Mouse (Mus musculus): ENCODE data around the gene Gkap1. TPM values are rescaled to one million over a fixed set of nuclear protein-coding genes. Genes with fewer than 3 reads are reported as not detected.

Gene Gkap1
- polyA plus RNA-seq, 1 experiment from 2014 or later, result 19.2 TPM

DNA sequence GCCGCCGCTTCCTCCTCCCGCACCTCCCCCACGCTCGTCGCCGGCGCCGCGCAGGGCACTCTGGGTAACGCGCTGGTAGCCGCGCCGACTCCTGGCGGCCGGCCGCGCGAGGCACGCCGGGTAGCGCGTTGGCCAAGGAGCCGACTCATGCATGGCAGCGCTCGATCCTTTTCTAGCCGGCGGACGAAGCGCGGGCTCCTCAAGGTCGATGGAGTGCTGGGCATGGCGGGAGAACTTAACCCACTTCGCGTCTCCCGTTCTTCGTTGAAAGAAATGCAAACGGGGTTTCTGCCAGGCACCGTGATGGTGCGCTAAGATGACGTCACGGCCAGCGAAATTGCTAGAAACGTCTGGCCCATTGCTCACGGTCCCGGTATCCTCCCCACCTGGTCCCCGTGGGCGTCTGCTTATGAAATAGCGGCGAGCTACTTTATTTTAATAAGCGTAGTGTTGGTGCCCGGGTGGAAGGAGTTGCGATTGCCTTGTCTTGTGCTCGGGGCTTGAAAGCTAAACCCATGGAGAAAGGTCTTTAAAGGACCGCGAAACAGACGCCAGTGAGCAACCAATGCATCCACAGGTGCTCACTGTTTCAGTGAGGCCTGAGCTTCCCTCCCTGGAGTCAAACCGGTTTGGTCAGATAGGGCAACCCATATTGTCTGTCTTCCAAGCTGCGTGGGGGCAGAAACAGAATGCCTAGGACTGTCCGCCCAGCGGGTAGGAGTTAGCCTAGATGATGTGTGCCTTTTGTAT, 59.7 kb downstream of the Gkap1 start, which contains the start of gene Ubqln1:
Gene Ubqln1, minus strand, starts transcription at position 62 of the 750 bp plus-strand sequence.
- H3K4me2 ChIP-seq, result peak within 1 kb of the TSS; percentile 93
- DNase-seq, result peak; percentile 93
- H3K27me3 ChIP-seq (ENCODE audit: insufficient read depth, low read length), result no peaks in the 10 kb centered on the region
- peak within 1 kb of the TSS; percentile 88 for H3K27ac ChIP-seq (ENCODE audit: low read depth)
- H3K9me3 ChIP-seq (ENCODE audit: low read depth, low read length), result no peaks in the 10 kb centered on the region
- ATAC-seq (ENCODE audit: insufficient read depth), result peak; percentile 94
- TF ChIP-seq CTCF (IDR thresholded peaks at IDR 0.05; ENCODE audit: low read depth), result peak; percentile 31; the same call in 1 of the 2 replicates
- peaks cover 9% of the 10 kb centered on the region for H3K4me1 ChIP-seq (ENCODE audit: insufficient read depth)
- H3K9ac ChIP-seq, result peak within 1 kb of the TSS; percentile 96
- peak within 1 kb of the TSS; percentile 99 for H3K4me3 ChIP-seq (ENCODE audit: low read depth, low read length)
- WGBS, result 2% methylated on average over 60 of the region's 62 CpGs
- H3K36me3 ChIP-seq (ENCODE audit: insufficient read depth), result 0 out of 2 replicates have a peak, but pooled peaks cover 4% of the 10 kb centered on the region

DNA sequence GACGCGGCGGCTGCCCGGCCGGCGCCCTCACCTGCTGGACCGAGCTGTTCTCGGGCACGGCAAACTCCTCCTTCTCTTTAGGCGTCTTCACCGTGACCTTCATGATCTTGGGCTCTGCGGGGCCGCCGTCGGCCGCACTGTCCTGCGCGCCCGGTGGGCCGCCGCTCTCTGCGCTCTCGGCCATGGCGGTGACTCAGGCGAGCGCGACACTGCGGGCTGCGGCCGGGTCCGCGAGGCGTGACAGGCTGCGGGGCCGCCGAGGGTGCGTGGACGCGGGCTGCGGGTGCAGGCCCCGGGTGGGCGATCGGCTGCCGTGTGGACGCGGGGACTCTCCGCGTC, 60.3 kb downstream of the Gkap1 start:
- peak overlapping the region; percentile 93 for H3K4me2 ChIP-seq
- H3K4me1 ChIP-seq (ENCODE audit: insufficient read depth), result peaks cover 9% of the 10 kb centered on the region
- under 1% methylated on average over 48 of the region's 48 CpGs for WGBS
- no peaks in the 10 kb centered on the region for H3K9me3 ChIP-seq (ENCODE audit: low read depth, low read length)
- ATAC-seq (ENCODE audit: insufficient read depth) (peak; percentile 78; the same call in 1 of the 2 replicates), DNase-seq (no peak)
- peak overlapping the region; percentile 88 for H3K27ac ChIP-seq (ENCODE audit: low read depth)
- H3K27me3 ChIP-seq (ENCODE audit: insufficient read depth, low read length), result no peaks in the 10 kb centered on the region
- TF ChIP-seq CTCF (IDR thresholded peaks at IDR 0.05; ENCODE audit: low read depth), result no peak
- H3K36me3 ChIP-seq (ENCODE audit: insufficient read depth), result 0 out of 2 replicates have a peak, but pooled peaks cover 4% of the 10 kb centered on the region
- peak overlapping the region; percentile 99 for H3K4me3 ChIP-seq (ENCODE audit: low read depth, low read length)
- H3K9ac ChIP-seq, result peak overlapping the region; percentile 96

DNA sequence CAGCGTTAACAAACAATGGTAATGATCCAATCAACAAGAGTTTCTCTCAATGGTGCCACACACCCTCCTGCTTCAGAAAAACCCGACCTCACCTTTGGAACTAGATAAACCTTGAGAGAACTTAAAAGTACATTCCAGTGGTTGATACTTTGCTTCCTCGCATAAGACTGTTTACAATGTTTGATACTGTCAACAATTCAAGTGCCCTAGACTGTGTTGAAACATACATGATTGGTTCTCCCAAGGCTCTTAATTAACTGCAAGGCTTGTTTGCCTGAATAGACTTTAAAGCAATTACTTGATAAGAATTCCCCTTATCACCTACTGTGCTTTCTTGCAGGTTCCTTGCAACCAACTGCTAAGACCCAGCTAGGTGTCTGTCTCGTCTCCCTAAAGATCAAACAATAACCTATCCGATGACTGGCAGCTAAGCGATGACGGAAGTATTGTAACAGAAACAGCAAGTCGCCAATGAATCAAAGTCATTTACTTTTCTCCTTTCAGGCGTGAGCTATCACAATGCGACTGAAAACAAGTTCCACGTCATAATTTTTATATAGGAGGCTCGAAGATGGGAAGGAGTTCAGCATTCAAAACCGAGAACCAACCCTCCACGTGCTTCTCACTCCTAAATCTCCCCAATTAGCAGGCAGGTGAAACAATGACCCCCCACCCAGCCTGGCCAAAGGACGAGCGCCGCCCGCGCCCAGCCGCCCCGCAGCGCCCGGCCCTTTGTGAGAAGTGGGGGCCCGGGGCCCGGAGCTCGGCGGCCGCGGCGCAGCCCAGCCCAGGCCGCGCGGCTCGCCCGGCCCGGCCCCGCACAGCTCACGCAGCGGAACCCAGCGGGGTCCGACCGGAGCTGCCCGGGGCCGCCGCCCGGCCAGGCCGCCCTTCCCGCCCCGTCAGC, 60.9 kb downstream of the Gkap1 start:
- Histone ChIP-seq H3K27ac (ENCODE audit: low read depth) (peak overlapping the region; percentile 88), H3K4me3 (ENCODE audit: low read depth, low read length) (peak overlapping the region; percentile 99), H3K9ac (peak overlapping the region; percentile 96)

DNA sequence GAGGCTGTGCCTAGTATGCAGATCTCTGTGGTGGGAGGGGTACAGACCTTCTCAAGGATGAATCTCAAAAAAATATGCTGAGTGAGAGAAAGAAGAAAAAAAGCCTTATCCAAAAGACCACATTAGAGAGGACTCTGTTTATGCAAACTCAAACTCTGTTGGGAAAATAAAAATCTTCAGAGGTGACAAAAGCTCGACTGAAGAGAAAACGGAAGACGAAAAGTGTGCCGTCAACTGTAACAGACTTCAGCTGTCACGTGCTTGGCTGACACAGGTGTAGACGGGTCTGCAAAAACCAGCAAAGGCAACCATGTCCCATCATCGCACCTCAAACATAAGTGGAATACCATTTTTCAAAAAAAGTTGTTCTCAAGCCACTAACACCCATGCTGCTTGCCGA, 61.7 kb downstream of the Gkap1 start:
- Histone ChIP-seq H3K4me1 (ENCODE audit: insufficient read depth) (peaks cover 9% of the 10 kb centered on the region), H3K9ac (peak overlapping the region; percentile 96; the same call in 1 of the 2 replicates), H3K27ac (ENCODE audit: low read depth) (no peak overlapping the region), H3K27me3 (ENCODE audit: insufficient read depth, low read length) (no peaks in the 10 kb centered on the region), H3K9me3 (ENCODE audit: low read depth, low read length) (no peaks in the 10 kb centered on the region), H3K4me2 (peak overlapping the region; percentile 93), H3K36me3 (ENCODE audit: insufficient read depth) (0 out of 2 replicates have a peak, but pooled peaks cover 4% of the 10 kb centered on the region), H3K4me3 (ENCODE audit: low read depth, low read length) (peak overlapping the region; percentile 99)
- TF ChIP-seq CTCF (IDR thresholded peaks at IDR 0.05; ENCODE audit: low read depth), result no peak
- DNase-seq, result no peak
- no peak for ATAC-seq (ENCODE audit: insufficient read depth)
- WGBS, result 22% methylated on average over 8 of the region's 8 CpGs

More for the DNA sequence above, 60.9 kb downstream of the Gkap1 start:
- peak; percentile 37 for DNase-seq
- peak; percentile 70 for ATAC-seq (ENCODE audit: insufficient read depth)
- Histone ChIP-seq H3K36me3 (ENCODE audit: insufficient read depth) (0 out of 2 replicates have a peak, but pooled peaks cover 4% of the 10 kb centered on the region), H3K4me1 (ENCODE audit: insufficient read depth) (peaks cover 9% of the 10 kb centered on the region), H3K4me2 (peak overlapping the region; percentile 93), H3K27me3 (ENCODE audit: insufficient read depth, low read length) (no peaks in the 10 kb centered on the region), H3K9me3 (ENCODE audit: low read depth, low read length) (no peaks in the 10 kb centered on the region)
- WGBS, result under 1% methylated on average over 49 of the region's 49 CpGs
- TF ChIP-seq CTCF (IDR thresholded peaks at IDR 0.05; ENCODE audit: low read depth), result no peak

DNA sequence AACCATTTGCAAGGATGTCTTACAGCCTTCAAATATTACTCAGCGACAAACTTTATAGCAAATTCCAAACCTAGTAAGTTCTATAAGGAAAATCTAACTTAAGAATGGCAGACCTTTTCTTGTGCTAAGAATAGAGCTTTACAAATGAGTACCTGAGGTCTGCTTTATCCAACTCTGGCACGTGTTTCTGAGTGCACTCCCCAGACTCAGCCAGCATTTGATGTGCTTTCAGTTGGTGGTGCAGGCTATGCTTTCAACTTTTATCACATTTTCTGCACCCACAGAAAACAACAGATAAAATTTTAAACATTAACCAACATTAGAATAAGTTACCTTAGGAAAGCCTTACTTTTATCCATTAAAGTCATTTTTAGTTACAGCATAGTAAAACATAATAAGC, 63.0 kb downstream of the Gkap1 start:
- Histone ChIP-seq H3K4me2 (no peak overlapping the region), H3K4me1 (ENCODE audit: insufficient read depth) (peaks cover 9% of the 10 kb centered on the region), H3K36me3 (ENCODE audit: insufficient read depth) (0 out of 2 replicates have a peak, but pooled peaks cover 4% of the 10 kb centered on the region), H3K27me3 (ENCODE audit: insufficient read depth, low read length) (no peaks in the 10 kb centered on the region), H3K9ac (no peak overlapping the region), H3K4me3 (ENCODE audit: low read depth, low read length) (no peak overlapping the region), H3K9me3 (ENCODE audit: low read depth, low read length) (no peaks in the 10 kb centered on the region), H3K27ac (ENCODE audit: low read depth) (no peak overlapping the region)
- DNase-seq (no peak), ATAC-seq (ENCODE audit: insufficient read depth) (no peak)
- no peak for TF ChIP-seq CTCF (IDR thresholded peaks at IDR 0.05; ENCODE audit: low read depth)
- 69% methylated on average over 2 of the region's 2 CpGs for WGBS

DNA sequence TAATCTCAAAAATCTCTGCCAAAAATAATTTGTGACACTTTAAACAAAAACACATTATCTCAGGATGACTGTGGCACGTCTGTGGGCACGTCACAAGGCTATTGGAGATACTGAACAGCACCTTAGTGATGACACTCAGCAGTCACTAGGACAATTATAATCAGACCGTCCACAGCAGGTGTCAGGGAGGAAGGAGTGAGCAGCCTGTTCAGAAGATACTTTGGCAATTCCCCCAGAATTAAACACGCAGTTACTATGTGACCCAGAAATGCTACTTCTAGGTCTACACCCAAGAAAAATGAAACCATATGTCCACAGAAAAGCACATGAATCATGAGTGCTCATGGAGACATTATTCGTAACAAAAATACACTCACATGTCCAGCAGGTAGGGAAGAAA, 65.1 kb downstream of the Gkap1 start:
- H3K9ac ChIP-seq, result no peak overlapping the region
- 68% methylated on average over 5 of the region's 5 CpGs for WGBS
- ATAC-seq (ENCODE audit: insufficient read depth), result no peak

More for the DNA sequence above, 65.1 kb downstream of the Gkap1 start:
- no peak overlapping the region for H3K4me3 ChIP-seq (ENCODE audit: low read depth, low read length)
- no peak for DNase-seq
- H3K27me3 ChIP-seq (ENCODE audit: insufficient read depth, low read length), result no peaks in the 10 kb centered on the region
- peaks cover 4% of the 10 kb centered on the region; the same call in 1 of the 2 replicates for H3K36me3 ChIP-seq (ENCODE audit: insufficient read depth)
- H3K9me3 ChIP-seq (ENCODE audit: low read depth, low read length), result no peaks in the 10 kb centered on the region
- no peak for TF ChIP-seq CTCF (IDR thresholded peaks at IDR 0.05; ENCODE audit: low read depth)
- H3K27ac ChIP-seq (ENCODE audit: low read depth), result no peak overlapping the region
- peaks cover 6% of the 10 kb centered on the region for H3K4me1 ChIP-seq (ENCODE audit: insufficient read depth)
- no peak overlapping the region for H3K4me2 ChIP-seq

All from lung, embryonic 14.5 days (tissue).